Mouse (Mus musculus): ENCODE measurements at regions not wholly inside any gene's neighbourhood (a gene's known extent, or its start where the extent isn't known, plus 50 kb on each side); places are given as distances from the start of the nearest gene placed in this dataset.

GRCm38 (mm10) chr1:92386752-92387151, 86.9 kb downstream of the Ndufa10 start:
- Histone ChIP-seq H3K9ac (ENCODE audit: low read depth, low read length) (no peak overlapping the region), H3K4me3 (ENCODE audit: low read length) (no peak overlapping the region), H3K27ac (ENCODE audit: low read length) (no peak overlapping the region), H3K27me3 (replicated peaks; ENCODE audit: control insufficient read depth, insufficient read depth, low read length) (no peaks in the 10 kb centered on the region), H3K36me3 (ENCODE audit: control insufficient read depth, insufficient read depth, low read length) (no peaks in the 10 kb centered on the region), H3K4me1 (ENCODE audit: control insufficient read depth, insufficient read depth, low read length) (no peaks in the 10 kb centered on the region), H3K9me3 (ENCODE audit: control insufficient read depth, low read length) (no peaks in the 10 kb centered on the region), H3K4me2 (ENCODE audit: low read depth, low read length) (no peak overlapping the region)
- no peak for ATAC-seq

- no peaks in the 10 kb centered on the region for H3K9me3 ChIP-seq (ENCODE audit: control insufficient read depth, low read length)
- no peaks in the 10 kb centered on the region for H3K4me1 ChIP-seq (ENCODE audit: control insufficient read depth, insufficient read depth, low read length)
- H3K27ac ChIP-seq (ENCODE audit: low read length): no peak overlapping the region
- H3K27me3 ChIP-seq (replicated peaks; ENCODE audit: control insufficient read depth, insufficient read depth, low read length): no peaks in the 10 kb centered on the region
- no peak for ATAC-seq
- no peak overlapping the region for H3K9ac ChIP-seq (ENCODE audit: low read depth, low read length)
- no peak overlapping the region for H3K4me3 ChIP-seq (ENCODE audit: low read length)
- H3K36me3 ChIP-seq (ENCODE audit: control insufficient read depth, insufficient read depth, low read length): no peaks in the 10 kb centered on the region
- no peak overlapping the region for H3K4me2 ChIP-seq (ENCODE audit: low read depth, low read length)
Measured at GRCm38 (mm10) chr1:92384945-92385344, 88.7 kb downstream of the Ndufa10 start.

- H3K27ac ChIP-seq (ENCODE audit: low read length): no peak overlapping the region
- H3K27me3 ChIP-seq (replicated peaks; ENCODE audit: control insufficient read depth, insufficient read depth, low read length): no peaks in the 10 kb centered on the region
- WGBS: 70% methylated on average over 4 of the region's 4 CpGs
- no peaks in the 10 kb centered on the region for H3K9me3 ChIP-seq (ENCODE audit: control insufficient read depth, low read length)
- no peak for ATAC-seq
- no peaks in the 10 kb centered on the region for H3K36me3 ChIP-seq (ENCODE audit: control insufficient read depth, insufficient read depth, low read length)
- no peak overlapping the region for H3K4me3 ChIP-seq (ENCODE audit: low read length)
- H3K4me1 ChIP-seq (ENCODE audit: control insufficient read depth, insufficient read depth, low read length): peaks cover 6% of the 10 kb centered on the region
- no peak overlapping the region for H3K9ac ChIP-seq (ENCODE audit: low read depth, low read length)
- no peak overlapping the region for H3K4me2 ChIP-seq (ENCODE audit: low read depth, low read length)
Measured at GRCm38 (mm10) chr1:92383749-92384148, 89.9 kb downstream of the Ndufa10 start.

- H3K27ac ChIP-seq (ENCODE audit: low read length): peak overlapping the region; percentile 56
- no peak overlapping the region for H3K4me2 ChIP-seq (ENCODE audit: low read depth, low read length)
- H3K4me3 ChIP-seq (ENCODE audit: low read length): no peak overlapping the region
- peaks cover 6% of the 10 kb centered on the region for H3K4me1 ChIP-seq (ENCODE audit: control insufficient read depth, insufficient read depth, low read length)
- no peaks in the 10 kb centered on the region for H3K27me3 ChIP-seq (replicated peaks; ENCODE audit: control insufficient read depth, insufficient read depth, low read length)
- H3K9me3 ChIP-seq (ENCODE audit: control insufficient read depth, low read length): no peaks in the 10 kb centered on the region
- WGBS: 51% methylated on average over 3 of the region's 3 CpGs
- no peaks in the 10 kb centered on the region for H3K36me3 ChIP-seq (ENCODE audit: control insufficient read depth, insufficient read depth, low read length)
- 0 out of 2 replicates have a peak, but pooled peaks have one; percentile 10 for ATAC-seq
- no peak overlapping the region for H3K9ac ChIP-seq (ENCODE audit: low read depth, low read length)
Measured at GRCm38 (mm10) chr1:92379510-92379886, 94.2 kb downstream of the Ndufa10 start.

GRCm38 (mm10) chr1:92378741-92379509, 94.7 kb downstream of the Ndufa10 start:
- Histone ChIP-seq H3K4me1 (ENCODE audit: control insufficient read depth, insufficient read depth, low read length) (peaks cover 6% of the 10 kb centered on the region), H3K9me3 (ENCODE audit: control insufficient read depth, low read length) (no peaks in the 10 kb centered on the region), H3K4me2 (ENCODE audit: low read depth, low read length) (no peak overlapping the region), H3K9ac (ENCODE audit: low read depth, low read length) (no peak overlapping the region), H3K27ac (ENCODE audit: low read length) (peak overlapping the region; percentile 56), H3K4me3 (ENCODE audit: low read length) (no peak overlapping the region), H3K36me3 (ENCODE audit: control insufficient read depth, insufficient read depth, low read length) (no peaks in the 10 kb centered on the region), H3K27me3 (replicated peaks; ENCODE audit: control insufficient read depth, insufficient read depth, low read length) (no peaks in the 10 kb centered on the region)
- peak; percentile 84 for ATAC-seq
- WGBS: 55% methylated on average over 8 of the region's 8 CpGs

- Histone ChIP-seq H3K4me2 (ENCODE audit: low read depth, low read length) (no peak overlapping the region), H3K36me3 (ENCODE audit: control insufficient read depth, insufficient read depth, low read length) (no peaks in the 10 kb centered on the region), H3K4me3 (ENCODE audit: low read length) (no peak overlapping the region), H3K9me3 (ENCODE audit: control insufficient read depth, low read length) (no peaks in the 10 kb centered on the region), H3K27ac (ENCODE audit: low read length) (no peak overlapping the region), H3K9ac (ENCODE audit: low read depth, low read length) (no peak overlapping the region), H3K4me1 (ENCODE audit: control insufficient read depth, insufficient read depth, low read length) (peaks cover 10% of the 10 kb centered on the region), H3K27me3 (replicated peaks; ENCODE audit: control insufficient read depth, insufficient read depth, low read length) (no peaks in the 10 kb centered on the region)
- WGBS: 69% methylated on average over 4 of the region's 4 CpGs
- no peak for ATAC-seq
Measured at GRCm38 (mm10) chr1:92376456-92376855, 97.2 kb downstream of the Ndufa10 start.

- Histone ChIP-seq H3K9ac (ENCODE audit: low read depth, low read length) (no peak overlapping the region), H3K36me3 (ENCODE audit: control insufficient read depth, insufficient read depth, low read length) (no peaks in the 10 kb centered on the region), H3K4me1 (ENCODE audit: control insufficient read depth, insufficient read depth, low read length) (peaks cover 8% of the 10 kb centered on the region; the same call in 1 of the 2 replicates), H3K27me3 (replicated peaks; ENCODE audit: control insufficient read depth, insufficient read depth, low read length) (no peaks in the 10 kb centered on the region), H3K9me3 (ENCODE audit: control insufficient read depth, low read length) (no peaks in the 10 kb centered on the region), H3K27ac (ENCODE audit: low read length) (no peak overlapping the region), H3K4me3 (ENCODE audit: low read length) (no peak overlapping the region), H3K4me2 (ENCODE audit: low read depth, low read length) (no peak overlapping the region)
- ATAC-seq: no peak
- 84% methylated on average over 5 of the region's 5 CpGs for WGBS
Measured at GRCm38 (mm10) chr1:92372222-92372990, 101.3 kb downstream of the Ndufa10 start.

GRCm38 (mm10) chr1:92371357-92371981, 102.2 kb downstream of the Ndufa10 start:
- Histone ChIP-seq H3K27ac (ENCODE audit: low read length) (no peak overlapping the region), H3K36me3 (ENCODE audit: control insufficient read depth, insufficient read depth, low read length) (no peaks in the 10 kb centered on the region)
- WGBS: 37% methylated on average over 11 of the region's 11 CpGs

GRCm38 (mm10) chr1:92370842-92371241, 102.8 kb downstream of the Ndufa10 start:
- no peak overlapping the region for H3K4me3 ChIP-seq (ENCODE audit: low read length)
- H3K4me2 ChIP-seq (ENCODE audit: low read depth, low read length): no peak overlapping the region
- no peaks in the 10 kb centered on the region for H3K36me3 ChIP-seq (ENCODE audit: control insufficient read depth, insufficient read depth, low read length)
- no peaks in the 10 kb centered on the region for H3K9me3 ChIP-seq (ENCODE audit: control insufficient read depth, low read length)
- no peak overlapping the region for H3K9ac ChIP-seq (ENCODE audit: low read depth, low read length)
- 90% methylated on average over 4 of the region's 4 CpGs for WGBS
- H3K4me1 ChIP-seq (ENCODE audit: control insufficient read depth, insufficient read depth, low read length): peaks cover 8% of the 10 kb centered on the region; the same call in 1 of the 2 replicates
- H3K27ac ChIP-seq (ENCODE audit: low read length): no peak overlapping the region
- no peak for ATAC-seq
- no peaks in the 10 kb centered on the region for H3K27me3 ChIP-seq (replicated peaks; ENCODE audit: control insufficient read depth, insufficient read depth, low read length)

More at GRCm38 (mm10) chr1:92371357-92371981, 102.2 kb downstream of the Ndufa10 start:
- Histone ChIP-seq H3K4me3 (ENCODE audit: low read length) (no peak overlapping the region), H3K9ac (ENCODE audit: low read depth, low read length) (no peak overlapping the region), H3K9me3 (ENCODE audit: control insufficient read depth, low read length) (no peaks in the 10 kb centered on the region), H3K4me2 (ENCODE audit: low read depth, low read length) (no peak overlapping the region), H3K27me3 (replicated peaks; ENCODE audit: control insufficient read depth, insufficient read depth, low read length) (no peaks in the 10 kb centered on the region), H3K4me1 (ENCODE audit: control insufficient read depth, insufficient read depth, low read length) (peaks cover 8% of the 10 kb centered on the region; the same call in 1 of the 2 replicates)
- peak; percentile 73 for ATAC-seq
